Mouse (Mus musculus) spleen, adult 2 months (tissue): ENCODE results near the gene Olfr790. TPM values are rescaled to one million over a fixed set of nuclear protein-coding genes. Genes with fewer than 3 reads are reported as not detected.

Experiments used
- DNase-seq, 2 experiments: peaks; one replicate each; pipeline versions ENCODE4 v3.0.0 to v3.0.0-alpha.2; 2012 to 2021; ENCODE audit warnings: low spot score in 2 of 2, low read depth in 1 of 2
- H3K27ac ChIP-seq: fragments of 200-500 bp; 2 replicates; pipeline ENCODE4 v1.5.1; 2012; ENCODE audit warnings: low read length, inconsistent platforms; ENCODE audit not compliant: insufficient read depth
- H3K27me3 ChIP-seq: fragments of 200-500 bp; 2 replicates; pipeline ENCODE4 v1.6.1; 2012; ENCODE audit warnings: mild to moderate bottlenecking, moderate library complexity, low read length, inconsistent platforms; ENCODE audit not compliant: control insufficient read depth, insufficient read depth
- H3K36me3 ChIP-seq: fragments of 200-500 bp; 2 replicates; pipeline ENCODE4 v1.6.1; 2012; ENCODE audit warnings: mild to moderate bottlenecking, low read length, inconsistent platforms; ENCODE audit not compliant: control insufficient read depth, insufficient read depth
- H3K4me1 ChIP-seq: fragments of 200-500 bp; 2 replicates; pipeline ENCODE4 v1.6.1; 2011; ENCODE audit warnings: inconsistent platforms; ENCODE audit not compliant: control insufficient read depth, insufficient read depth, insufficient read length
- H3K4me3 ChIP-seq: fragments of 200-500 bp; 2 replicates; pipeline ENCODE4 v1.5.1; 2011; ENCODE audit warnings: mild to moderate bottlenecking, inconsistent platforms; ENCODE audit not compliant: insufficient read depth, insufficient read length; ENCODE audit errors: extremely low read depth
- CTCF ChIP-seq: fragments of 200-500 bp; IDR thresholded peaks from 2 replicates; pipeline ENCODE4 v1.5.1; 2011; ENCODE audit warnings: mild to moderate bottlenecking, inconsistent platforms; ENCODE audit not compliant: insufficient read depth, insufficient read length, insufficient replicate concordance; ENCODE audit errors: extremely low read depth
- POLR2A ChIP-seq: fragments of 200-500 bp; IDR thresholded peaks from 2 replicates; pipeline ENCODE4 v1.6.1; 2011; ENCODE audit warnings: low read depth, low read length, inconsistent platforms
- WGBS: fragments of 180-500 bp; shearing (Covaris S2); methylation state at CpG from one replicate; pipeline ENCODE4 v1.1.7; 2018; 5-methylcytosine and 5-hydroxymethylcytosine counted together
- polyA plus RNA-seq: library from polyadenylated mRNA; depleted of rRNA; stranded (reverse); fragments of >200 nt; gene quantifications from 2 replicates; pipeline ENCODE4 v1.2.3, GENCODE M21; 2012; rRNA removed

The Olfr790 gene
- polyA plus RNA-seq, 1 experiment: not detected

- DNase-seq: no peak
- 80% methylated on average over 1 of the region's 1 CpGs for WGBS
- H3K4me3 ChIP-seq: no peak within 1 kb of the TSS
- H3K36me3 ChIP-seq: no peaks in the 10 kb centered on the region
- TF ChIP-seq POLR2A (no peak), CTCF (no peak)
- no peaks in the 10 kb centered on the region for H3K4me1 ChIP-seq
- H3K27me3 ChIP-seq: no peaks in the 10 kb centered on the region
- H3K27ac ChIP-seq: no peak within 1 kb of the TSS
These were observed 40.6 kb downstream of the Olfr790 start, which contains the start of gene Olfr792 for GRCm38 (mm10) chr10:129538862-129539261. Olfr792 (plus strand) TSS chr10:129539162.

- WGBS: 70% methylated on average over 1 of the region's 1 CpGs
- TF ChIP-seq POLR2A (no peak), CTCF (no peak)
- no peaks in the 10 kb centered on the region for H3K27me3 ChIP-seq
- no peak for DNase-seq
- no peak overlapping the region for H3K4me3 ChIP-seq
- no peaks in the 10 kb centered on the region for H3K4me1 ChIP-seq
- H3K27ac ChIP-seq: no peak overlapping the region
- no peaks in the 10 kb centered on the region for H3K36me3 ChIP-seq
These were observed 51.1 kb downstream of the Olfr790 start for GRCm38 (mm10) chr10:129549354-129549753.

Other genes starting within 250 kb of the Olfr790 start
- gene Olfr776, start 239.4 kb upstream of the Olfr790 start, polyA plus RNA-seq: not detected in 2 replicates
- gene Olfr777, start 227.0 kb upstream of the Olfr790 start, polyA plus RNA-seq: not detected in 2 replicates
- gene Olfr780, start 180.4 kb upstream of the Olfr790 start, polyA plus RNA-seq: not detected in 2 replicates
- gene Olfr781, start 169.6 kb upstream of the Olfr790 start, polyA plus RNA-seq: not detected in 2 replicates
- gene Olfr782, start 149.6 kb upstream of the Olfr790 start, polyA plus RNA-seq: not detected in 2 replicates
- gene Olfr784, start 114.4 kb upstream of the Olfr790 start, polyA plus RNA-seq: not detected in 2 replicates
- gene Olfr785, start 93.1 kb upstream of the Olfr790 start, polyA plus RNA-seq: not detected in 2 replicates
- not detected in 2 replicates for gene Olfr786, start 71.2 kb upstream of the Olfr790 start, polyA plus RNA-seq
- gene Olfr787, start 36.6 kb upstream of the Olfr790 start, polyA plus RNA-seq: not detected in 2 replicates
- not detected in 2 replicates for gene Olfr788, start 27.5 kb upstream of the Olfr790 start, polyA plus RNA-seq
- gene Olfr789, start 13.7 kb upstream of the Olfr790 start, polyA plus RNA-seq: not detected in 2 replicates
- not detected in 2 replicates for gene Olfr791, start 23.3 kb downstream of the Olfr790 start, polyA plus RNA-seq
- not detected in 2 replicates for gene Olfr792, start 40.7 kb downstream of the Olfr790 start, polyA plus RNA-seq
- gene Olfr794, start 69.2 kb downstream of the Olfr790 start, polyA plus RNA-seq: not detected in 2 replicates
- gene Olfr796, start 114.1 kb downstream of the Olfr790 start, polyA plus RNA-seq: not detected in 2 replicates
- gene Olfr798, start 129.4 kb downstream of the Olfr790 start, polyA plus RNA-seq: not detected in 2 replicates
- gene Olfr799, start 139.0 kb downstream of the Olfr790 start, polyA plus RNA-seq: not detected in 2 replicates
- not detected in 2 replicates for gene Olfr800, start 159.2 kb downstream of the Olfr790 start, polyA plus RNA-seq
- gene Olfr801, start 175.4 kb downstream of the Olfr790 start, polyA plus RNA-seq: not detected in 2 replicates
- not detected in 2 replicates for gene Olfr802, start 189.7 kb downstream of the Olfr790 start, polyA plus RNA-seq
- gene Olfr803, start 195.8 kb downstream of the Olfr790 start, polyA plus RNA-seq: not detected in 2 replicates
- not detected in 2 replicates for gene Olfr804, start 204.7 kb downstream of the Olfr790 start, polyA plus RNA-seq
- not detected in 2 replicates for gene Olfr805, start 230.9 kb downstream of the Olfr790 start, polyA plus RNA-seq
- not detected in 2 replicates for gene Olfr806, start 243.4 kb downstream of the Olfr790 start, polyA plus RNA-seq